Mouse (Mus musculus): ENCODE data around the gene Sap18.
A peak's percentile ranks its signal among the peaks of the same experiment; 100 is the strongest.
"Not testable (repeated sequence)": the region's sequence is repeated elsewhere in the genome, so short reads cannot be mapped to it uniquely, and the experiment has no call there.

The Sap18 gene

GRCm38 (mm10) chr14:57797991-57798931 is at the start of gene Sap18:
Sap18 (plus strand) TSS chr14:57798180.
- DNase-seq (ENCODE audit: low spot score in 2 of 2), result peak; percentile 94 to 98

- DNase-seq (ENCODE audit: low spot score in 2 of 2), result no peak
These were observed 48.5 kb upstream of the Sap18 start for GRCm38 (mm10) chr14:57749501-57749900.

GRCm38 (mm10) chr14:57751006-57751405 is 47.0 kb upstream of the Sap18 start:
- not testable (repeated sequence) for DNase-seq (ENCODE audit: low spot score in 2 of 2)

GRCm38 (mm10) chr14:57753351-57753992 is 44.5 kb upstream of the Sap18 start:
- DNase-seq (ENCODE audit: low spot score in 2 of 2), result no peak

GRCm38 (mm10) chr14:57755661-57756060 is 42.3 kb upstream of the Sap18 start:
- no peak for DNase-seq (ENCODE audit: low spot score in 2 of 2)

- no peak for DNase-seq (ENCODE audit: low spot score in 2 of 2)
These were observed 41.9 kb upstream of the Sap18 start for GRCm38 (mm10) chr14:57756094-57756493.

- no peak for DNase-seq (ENCODE audit: low spot score in 2 of 2)
These were observed 39.7 kb upstream of the Sap18 start, which contains the start of gene Lats2 for GRCm38 (mm10) chr14:57758237-57758636. Lats2 (minus strand) TSS chr14:57758388.

- no peak for DNase-seq (ENCODE audit: low spot score in 2 of 2)
These were observed 37.2 kb upstream of the Sap18 start for GRCm38 (mm10) chr14:57760447-57761412.

- no peak for DNase-seq (ENCODE audit: low spot score in 2 of 2)
These were observed 28.9 kb upstream of the Sap18 start for GRCm38 (mm10) chr14:57769102-57769501.

GRCm38 (mm10) chr14:57772157-57772815 is 25.7 kb upstream of the Sap18 start:
- no peak for DNase-seq (ENCODE audit: low spot score in 2 of 2)

GRCm38 (mm10) chr14:57787406-57787805 is 10.6 kb upstream of the Sap18 start:
- DNase-seq (ENCODE audit: low spot score in 2 of 2), result no peak

GRCm38 (mm10) chr14:57789311-57789710 is 8.7 kb upstream of the Sap18 start:
- no peak for DNase-seq (ENCODE audit: low spot score in 2 of 2)

- no peak for DNase-seq (ENCODE audit: low spot score in 2 of 2)
These were observed 8.2 kb upstream of the Sap18 start for GRCm38 (mm10) chr14:57789759-57790158.

GRCm38 (mm10) chr14:57791171-57791570 is 6.8 kb upstream of the Sap18 start:
- DNase-seq (ENCODE audit: low spot score in 2 of 2), result no peak

GRCm38 (mm10) chr14:57797551-57797950 is 429 bp upstream of the Sap18 start:
- no peak for DNase-seq (ENCODE audit: low spot score in 2 of 2)

GRCm38 (mm10) chr14:57803731-57804130 is 5.8 kb downstream of the Sap18 start:
- DNase-seq (ENCODE audit: low spot score in 2 of 2), result no peak

GRCm38 (mm10) chr14:57808558-57808957 is 10.6 kb downstream of the Sap18 start:
- DNase-seq (ENCODE audit: low spot score in 2 of 2), result no peak

- no peak for DNase-seq (ENCODE audit: low spot score in 2 of 2)
These were observed 12.9 kb downstream of the Sap18 start for GRCm38 (mm10) chr14:57810886-57811285.

GRCm38 (mm10) chr14:57811844-57812243 is 13.9 kb downstream of the Sap18 start:
- DNase-seq (ENCODE audit: low spot score in 2 of 2), result no peak

GRCm38 (mm10) chr14:57820839-57821238 is 22.9 kb downstream of the Sap18 start:
- DNase-seq (ENCODE audit: low spot score in 2 of 2), result no peak
